16 mouse cellular contexts compared by ENCODE assay signal in the genomic region with DNA sequence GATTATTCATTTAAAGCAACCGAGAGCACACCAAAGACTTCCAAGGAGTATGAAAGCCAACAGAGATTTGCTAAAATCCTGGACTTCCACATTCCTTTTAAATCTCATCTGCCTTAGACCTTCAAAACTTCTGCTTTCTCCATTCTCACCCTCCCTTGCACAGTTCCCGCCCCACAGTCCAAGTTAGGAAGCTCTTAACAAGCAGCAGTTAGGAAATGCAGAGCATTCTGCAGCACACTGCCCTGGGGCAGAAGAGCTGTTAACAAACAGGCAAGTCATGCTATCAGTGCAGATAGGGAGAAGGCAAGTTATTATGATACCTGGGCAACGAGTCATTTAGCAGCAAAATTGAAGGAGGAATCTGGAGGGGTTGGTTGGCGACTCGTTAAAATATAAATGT. TPM values are rescaled to one million over a fixed set of nuclear protein-coding genes. Genes with fewer than 3 reads are reported as not detected.
A peak's percentile ranks its signal among the peaks of the same experiment; 100 is the strongest.
DNase-seq lines count a peak whose midpoint lies in the region; ATAC-seq and TF ChIP-seq lines count a peak whose summit lies in the region.
"Had no signal": no experiment of that assay in that cellular context is flagged by ENCODE, and none has a peak within 500 bp of the region (broad histone marks: within the 10 kb centered on the region; RNA-seq: fewer than 3 reads in every experiment).

No protein-coding gene starts in this region.

- DNase-seq in embryo, embryonic 10.5 days (ENCODE audit: low spot score): peak; percentile 18
- no peak for DNase-seq in embryo, embryonic 11 days
- peak; percentile 29 for DNase-seq in lung, postnatal 0 days (ENCODE audit: low spot score)
- no peak for DNase-seq in lung, adult 2 months
- no peak for DNase-seq in urinary bladder, postnatal 4 days (ENCODE audit: low spot score in 2 of 2)
- DNase-seq: cerebellum, adult 9-11 months; heart, postnatal 36 days; thymus, postnatal 4 days had no signal

- TF ChIP-seq CTCF in lung, postnatal 0 days (IDR thresholded peaks at IDR 0.05): no peak
- no peak for TF ChIP-seq CTCF in lung, adult 2 months (IDR thresholded peaks at IDR 0.05; ENCODE audit: insufficient read depth, low read length)

- no peak for TF ChIP-seq EP300 in lung, postnatal 0 days (IDR thresholded peaks at IDR 0.05)

- no peak overlapping the region for H3K4me2 ChIP-seq in lung, postnatal 0 days (replicated peaks; ENCODE audit: low read depth, low read length)
- H3K4me2 ChIP-seq: kidney, embryonic 15.5 days; liver, embryonic 12.5 days had no signal

- H3K27me3 ChIP-seq in lung, postnatal 0 days (replicated peaks; ENCODE audit: insufficient read depth, low read length): no peaks in the 10 kb centered on the region
- H3K27me3 ChIP-seq: kidney, embryonic 15.5 days; liver, embryonic 12.5 days had no signal

- H3K9ac ChIP-seq in lung, postnatal 0 days (replicated peaks; ENCODE audit: low read depth): no peak overlapping the region
- H3K9ac ChIP-seq: kidney, embryonic 15.5 days; liver, embryonic 12.5 days had no signal

- WGBS in lung, postnatal 0 days: 64% methylated on average over 5 of the region's 5 CpGs
- WGBS in lung, adult 2 months: 60% methylated on average over 5 of the region's 5 CpGs

- no peaks in the 10 kb centered on the region for H3K36me3 ChIP-seq in lung, postnatal 0 days (ENCODE audit: insufficient read depth, low read length)
- H3K36me3 ChIP-seq: G1E; kidney, embryonic 15.5 days; liver, embryonic 12.5 days had no signal

- H3K9me3 ChIP-seq in lung, postnatal 0 days (ENCODE audit: low read length): no peaks in the 10 kb centered on the region
- H3K9me3 ChIP-seq: G1E; kidney, embryonic 15.5 days; liver, embryonic 12.5 days had no signal

- TF ChIP-seq POLR2A in lung, adult 2 months (IDR thresholded peaks at IDR 0.05; ENCODE audit: borderline replicate concordance, extremely low read depth, low read depth, low read length): no peak

- no peak overlapping the region for H3K4me3 ChIP-seq in lung, postnatal 0 days (ENCODE audit: low read depth, low read length)
- H3K4me3 ChIP-seq in lung, adult 2 months (replicated peaks; ENCODE audit: extremely low read depth, low read depth, low read length): no peak overlapping the region
- H3K4me3 ChIP-seq in brown adipose tissue, adult 24 weeks (ENCODE audit: insufficient read depth, low read depth, low read length): no peak overlapping the region
- H3K4me3 ChIP-seq: kidney, embryonic 15.5 days; layer of hippocampus, adult 2 months; left cerebral cortex, adult 2 months; liver, embryonic 12.5 days had no signal

- no peak for ATAC-seq in lung, postnatal 0 days
- peak; percentile 48; the same call in 1 of the 2 replicates for ATAC-seq in monocyte, adult 5-6 weeks (replicated peaks; ENCODE audit: insufficient number of reproducible peaks, low FRiP score, low TSS enrichment, poor library complexity, severe bottlenecking)
- ATAC-seq: liver, embryonic 12.5 days had no signal

- no peaks in the 10 kb centered on the region for H3K4me1 ChIP-seq in lung, postnatal 0 days (ENCODE audit: insufficient read depth, low read depth, low read length)
- 0 out of 2 replicates have a peak, but pooled peaks cover 2% of the 10 kb centered on the region for H3K4me1 ChIP-seq in lung, adult 2 months (ENCODE audit: control insufficient read depth, insufficient read depth, low read length)
- H3K4me1 ChIP-seq in brown adipose tissue, adult 24 weeks (ENCODE audit: control insufficient read depth, insufficient read depth, insufficient read length, low read length): peaks cover 2% of the 10 kb centered on the region; the same call in 1 of the 2 replicates
- H3K4me1 ChIP-seq: kidney, embryonic 15.5 days had no signal

- H3K27ac ChIP-seq in lung, postnatal 0 days (ENCODE audit: low read length): no peak overlapping the region
- H3K27ac ChIP-seq in brown adipose tissue, adult 24 weeks (replicated peaks; ENCODE audit: low read depth, low read length): peak overlapping the region; percentile 40; the same call in 1 of the 2 replicates
- H3K27ac ChIP-seq: kidney, embryonic 15.5 days; layer of hippocampus, adult 2 months; left cerebral cortex, adult 2 months; liver, embryonic 12.5 days; macrophage had no signal

RNA-seq across cellular contexts. Expression of gene Gsap, which starts 49.5 kb away (rescaled TPM):
- polyA plus RNA-seq in lung, postnatal 0 days (2015; fragmentation: Nextera tagmentation; extraction: Ambion mirVana): 44.6 and 44.9 TPM in 2 replicates
- 18.4 and 25.7 TPM in 2 replicates for polyA plus RNA-seq in lung, adult 2 months (2012; rRNA removed)
- 0.92 and 1.1 TPM in 2 replicates for polyA plus RNA-seq in brown adipose tissue, adult 24 weeks (2012; ENCODE audit: insufficient read depth, insufficient read length, missing spikeins)
- 194 to 271 TPM (median 196 TPM) in 3 replicates for total RNA-seq in monocyte, adult 5-6 weeks (2017)
- polyA plus RNA-seq: G1E had no signal

Comparison
In these comparisons a context has a peak if more than half of its experiments do, and no peak if none do; other contexts are left out.
1. DNase-seq: peak in embryo, embryonic 10.5 days (single experiment) and lung, postnatal 0 days (single experiment); none in embryo, embryonic 11 days (single experiment), lung, adult 2 months (single experiment) and urinary bladder, postnatal 4 days (0 of 2).